Mouse (Mus musculus): ENCODE results near the gene Olfr1308. TPM values are rescaled to one million over a fixed set of nuclear protein-coding genes. Genes with fewer than 3 reads are reported as not detected.

The Olfr1308 gene
- total RNA-seq (2021) = not detected

GRCm38 (mm10) chr2:111964844-111965243, at the start of gene Olfr1308:
Gene Olfr1308 (minus strand): TSS chr2:111964944.
- no peak for DNase-seq (ENCODE audit: extremely low spot score in 1 of 2, low spot score in 1 of 2)

- no peak for DNase-seq (ENCODE audit: extremely low spot score in 1 of 2, low spot score in 1 of 2)
Observed at GRCm38 (mm10) chr2:112012608-112013007, 47.9 kb upstream of the Olfr1308 start, which contains the start of gene Olfr1310. Gene Olfr1310 (minus strand): TSS chr2:112012708.

DNA sequence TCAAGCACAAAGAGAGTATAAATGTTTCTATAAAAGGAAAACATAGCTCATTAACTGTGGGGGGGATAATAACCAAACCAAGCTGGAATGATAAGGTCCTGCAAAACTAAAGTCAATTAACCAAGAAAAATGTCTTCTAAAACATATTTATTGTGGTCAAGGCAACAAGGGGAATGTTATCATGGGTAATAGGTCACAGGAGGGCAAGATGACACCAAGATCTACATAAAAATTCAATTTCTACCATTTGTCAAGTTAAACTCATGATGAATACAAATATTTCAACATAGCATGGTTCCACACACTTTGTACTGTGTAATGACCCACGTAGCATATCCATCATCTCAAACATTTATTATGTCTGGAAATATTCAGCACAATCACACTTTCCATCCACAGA, 25.4 kb upstream of the Olfr1308 start, which contains the start of gene Olfr1309:
TSS of gene Olfr1309 (minus strand) at position 101 of the 400 bp plus-strand sequence.
- no peak for DNase-seq (ENCODE audit: extremely low spot score in 1 of 2, low spot score in 1 of 2)

GRCm38 (mm10) chr2:111949340-111949739, 15.4 kb downstream of the Olfr1308 start, which contains the start of gene Olfr1307:
Gene Olfr1307 (minus strand): TSS chr2:111949440.
- DNase-seq (ENCODE audit: extremely low spot score in 1 of 2, low spot score in 1 of 2) = no peak

GRCm38 (mm10) chr2:111916171-111916570, 48.6 kb downstream of the Olfr1308 start, which contains the start of gene Olfr1306:
Gene Olfr1306 (minus strand): TSS chr2:111916271.
- no peak for DNase-seq (ENCODE audit: extremely low spot score in 1 of 2, low spot score in 1 of 2)

Other genes starting within 250 kb of the Olfr1308 start
- not detected for gene Olfr1301, start 213.9 kb downstream of the Olfr1308 start, total RNA-seq (2021)
- not detected for gene Olfr1302, start 187.5 kb downstream of the Olfr1308 start, total RNA-seq (2021)
- gene Olfr1303, start 144.6 kb downstream of the Olfr1308 start, total RNA-seq (2021) = not detected
- not detected for gene Olfr1305, start 87.8 kb downstream of the Olfr1308 start, total RNA-seq (2021)
- not detected for gene Olfr1306, start 48.7 kb downstream of the Olfr1308 start, total RNA-seq (2021)
- under 1 TPM; 0.02 to 0.05 TPM for gene Olfr1307, start 15.5 kb downstream of the Olfr1308 start, total RNA-seq (2021)
- gene Olfr1309, start 25.3 kb upstream of the Olfr1308 start, total RNA-seq (2021) = not detected
- not detected for gene Olfr1310, start 47.8 kb upstream of the Olfr1308 start, total RNA-seq (2021)
- not detected for gene Olfr1311, start 59.5 kb upstream of the Olfr1308 start, total RNA-seq (2021)
- not detected for gene Olfr1312, start 85.3 kb upstream of the Olfr1308 start, total RNA-seq (2021)
- gene Olfr1313, start 112.9 kb upstream of the Olfr1308 start, total RNA-seq (2021) = not detected
- gene Olfr1314, start 131.8 kb upstream of the Olfr1308 start, total RNA-seq (2021) = not detected
- gene Olfr1315-ps1, start 150.5 kb upstream of the Olfr1308 start, total RNA-seq (2021) = not detected
- gene Olfr1316, start 170.0 kb upstream of the Olfr1308 start, total RNA-seq (2021) = not detected
- gene Olfr1317, start 175.4 kb upstream of the Olfr1308 start, total RNA-seq (2021) = not detected
- gene Olfr1318, start 189.3 kb upstream of the Olfr1308 start, total RNA-seq (2021) = not detected

Measured in layer of hippocampus, postnatal 25 days (tissue).